20 mouse cellular contexts compared by ENCODE assay signal in the genomic region with DNA sequence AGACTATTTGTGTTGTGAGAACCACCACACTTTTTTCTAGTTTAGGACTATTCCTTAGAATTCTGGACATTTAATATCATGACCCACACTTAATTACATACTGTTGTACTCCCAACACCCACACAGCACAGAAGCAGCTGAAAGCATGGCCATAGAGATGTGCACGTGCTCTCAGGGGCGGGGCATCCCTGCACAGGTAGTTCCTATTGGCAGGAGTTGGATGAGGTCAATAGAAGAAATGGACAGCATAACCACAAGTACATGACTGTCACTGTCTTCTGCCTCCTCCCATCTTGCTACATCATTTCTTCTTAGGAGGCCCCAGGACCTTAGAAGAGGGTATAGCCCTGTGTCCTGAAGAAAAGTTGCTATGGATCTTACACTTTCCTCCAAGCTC.
DNase-seq lines count a peak whose midpoint lies in the region; ATAC-seq and TF ChIP-seq lines count a peak whose summit lies in the region.
"Had no signal": no experiment of that assay in that cellular context is flagged by ENCODE, and none has a peak within 500 bp of the region (broad histone marks: within the 10 kb centered on the region; RNA-seq: fewer than 3 reads in every experiment).

No protein-coding gene starts in this region.

- peaks cover 7 to 17% of the 10 kb centered on the region in 2 experiments for H3K4me1 ChIP-seq in CH12.LX (ENCODE audit: control insufficient read depth in 1 of 2, insufficient read depth in 2 of 2)

- in situ Hi-C loops in CH12.LX (cut with MboI; ENCODE audit: low pct_ligation_motif_present, low pct_unique_long_range_greater_than_20kb, low sequenced_read_pairs): no loop called here

- intact Hi-C loops in heart, postnatal 14 days (cut with DNase I): no loop called here

- H3K27me3 ChIP-seq in CH12.LX (replicated peaks): no peaks in the 10 kb centered on the region
- H3K27me3 ChIP-seq in splenic B cell, adult 2 months (ENCODE audit: control insufficient read depth, insufficient read depth, low read length, poor library complexity, severe bottlenecking): no peaks in the 10 kb centered on the region
- H3K27me3 ChIP-seq: embryonic facial prominence, embryonic 12.5 days; forebrain, embryonic 15.5 days; heart, embryonic 15.5 days; hindbrain, embryonic 15.5 days had no signal

- H3K4me3 ChIP-seq in CH12.LX (replicated peaks in 1 of 3; ENCODE audit: low read depth in 2 of 3, low read length in 2 of 3, poor library complexity in 1 of 3): no peak overlapping the region
- H3K4me3 ChIP-seq: embryonic facial prominence, embryonic 12.5 days; forebrain, embryonic 15.5 days; heart, adult 2 months; heart, embryonic 15.5 days; hindbrain, embryonic 10.5 days; hindbrain, embryonic 15.5 days had no signal

- ATAC-seq in granulocyte monocyte progenitor cell, adult 5-6 weeks (replicated peaks; ENCODE audit: poor library complexity, severe bottlenecking): peak; percentile 46; the same call in 1 of the 2 replicates
- ATAC-seq: forebrain, embryonic 15.5 days; intestine, embryonic 16.5 days had no signal

- dilution Hi-C loops in CH12.LX (cut with MboI; ENCODE audit: extremely low pct_ligation_motif_present, extremely low pct_unique_long_range_greater_than_20kb, low sequenced_read_pairs): no loop called here

- peak; percentile 74 for DNase-seq in heart, adult 11 months
- DNase-seq in heart, postnatal 14 days: no peak
- DNase-seq in CH12.LX (ENCODE audit: extremely low read depth): no peak
- peak; percentile 82 for DNase-seq in splenic B cell, adult 2 months (ENCODE audit: low read depth, low spot score)
- DNase-seq in cerebellum, postnatal 14 days: no peak
- DNase-seq in heart, adult 18-20 months: no peak
- DNase-seq: adrenal gland, adult 8-10 months; adrenal gland, postnatal 36 days; cerebellum, adult 11-12 months; cerebellum, adult 9-11 months; gastrocnemius, postnatal 14 days; heart, adult 2 months had no signal

- H3K27ac ChIP-seq in CH12.LX (ENCODE audit: insufficient read depth, low read depth): no peak overlapping the region
- H3K27ac ChIP-seq: embryonic facial prominence, embryonic 12.5 days; forebrain, embryonic 15.5 days; heart, adult 2 months; heart, embryonic 15.5 days; hindbrain, embryonic 15.5 days had no signal

- no peaks in the 10 kb centered on the region for H3K79me2 ChIP-seq in CH12.LX (replicated peaks; ENCODE audit: control insufficient read depth, extremely low read depth, insufficient read depth, poor library complexity, severe bottlenecking)

- H3K9me3 ChIP-seq in CH12.LX (replicated peaks; ENCODE audit: low read length): no peaks in the 10 kb centered on the region
- H3K9me3 ChIP-seq: embryonic facial prominence, embryonic 12.5 days; forebrain, embryonic 15.5 days; heart, embryonic 15.5 days; hindbrain, embryonic 10.5 days; hindbrain, embryonic 15.5 days had no signal

- H3K36me3 ChIP-seq in CH12.LX (replicated peaks in 1 of 2; ENCODE audit: control insufficient read depth in 1 of 2, insufficient read depth in 1 of 2, low read length in 1 of 2): peaks cover 8 to 17% of the 10 kb centered on the region in 2 experiments
- H3K36me3 ChIP-seq in splenic B cell, adult 2 months (ENCODE audit: control insufficient read depth, insufficient read depth, low read length, poor library complexity, severe bottlenecking): no peaks in the 10 kb centered on the region
- H3K36me3 ChIP-seq: forebrain, embryonic 15.5 days had no signal

- H3K9ac ChIP-seq in CH12.LX (ENCODE audit: insufficient read depth, low read depth): no peak overlapping the region
- H3K9ac ChIP-seq: embryonic facial prominence, embryonic 12.5 days; forebrain, embryonic 15.5 days; heart, embryonic 15.5 days; hindbrain, embryonic 15.5 days had no signal

- no peak overlapping the region for H3K4me2 ChIP-seq in CH12.LX (ENCODE audit: insufficient read depth, low read depth, poor library complexity, severe bottlenecking)
- H3K4me2 ChIP-seq: embryonic facial prominence, embryonic 12.5 days; forebrain, embryonic 15.5 days; heart, embryonic 11.5 days; heart, embryonic 15.5 days; hindbrain, embryonic 15.5 days had no signal

- no peak for TF ChIP-seq CTCF in CH12.LX (conservative IDR thresholded peaks at IDR 0.05 in 1 of 2, IDR thresholded peaks at IDR 0.05 in 1 of 2; ENCODE audit: low read depth in 2 of 2, low read length in 2 of 2)

- TF ChIP-seq RAD21 in CH12.LX (IDR thresholded peaks at IDR 0.05; ENCODE audit: low read depth, low read length): no peak

- no peak for TF ChIP-seq EP300 in CH12.LX (IDR thresholded peaks at IDR 0.05; ENCODE audit: low read length)

- no peak for TF ChIP-seq POLR2A in CH12.LX (IDR thresholded peaks at IDR 0.05; ENCODE audit: low read depth, low read length)

TF ChIP-seq in CH12.LX, 34 proteins besides CTCF, POLR2A, EP300 and RAD21:
- TF ChIP-seq SIN3A (IDR thresholded peaks at IDR 0.05; ENCODE audit: low read length): 0 out of 2 replicates have a peak, but pooled peaks have one; percentile 13
- TF ChIP-seq USF1 (IDR thresholded peaks at IDR 0.05; ENCODE audit: low read depth, low read length): no peak
- 0 out of 2 replicates have a peak, but pooled peaks have one; percentile 10 for TF ChIP-seq MAX (IDR thresholded peaks at IDR 0.05; ENCODE audit: low read length)

Comparison
In these comparisons a context has a peak if more than half of its experiments do, and no peak if none do; other contexts are left out.
1. DNase-seq: peak in heart, adult 11 months (single experiment) and splenic B cell, adult 2 months (single experiment); none in heart, postnatal 14 days (0 of 2), CH12.LX (single experiment), cerebellum, postnatal 14 days (0 of 2) and heart, adult 18-20 months (0 of 2).